Mouse (Mus musculus) megakaryocyte, embryonic 14.5 days (primary cell): ENCODE measurements around the gene Dchs2. TPM values are rescaled to one million over a fixed set of nuclear protein-coding genes. Genes with fewer than 3 reads are reported as not detected.

ENCODE experiments used
- H3K27me3 ChIP-seq: replicated peaks from 2 replicates; pipeline ENCODE3; 2012; ENCODE audit warnings: inconsistent platforms
- H3K36me3 ChIP-seq: replicated peaks from 2 replicates; pipeline ENCODE3; 2012; ENCODE audit warnings: low read length, inconsistent platforms, mixed read lengths
- H3K4me1 ChIP-seq: 2 replicates; pipeline ENCODE4 v1.6.1; 2012; ENCODE audit warnings: inconsistent platforms
- H3K4me3 ChIP-seq: replicated peaks from 2 replicates; pipeline ENCODE3; 2012; ENCODE audit warnings: moderate library complexity, mild to moderate bottlenecking, inconsistent platforms
- H3K9me3 ChIP-seq: 2 replicates; pipeline ENCODE4 v1.6.1; 2012; ENCODE audit warnings: inconsistent platforms
- FLI1 ChIP-seq: IDR thresholded peaks from 2 replicates; pipeline ENCODE4 v1.6.1; 2012; ENCODE audit warnings: low read length, inconsistent platforms, mixed read lengths
- GATA1 ChIP-seq: IDR thresholded peaks from 3 replicates; pipeline ENCODE4 v1.6.1; 2012; ENCODE audit warnings: mixed read lengths, low read length, inconsistent platforms, borderline replicate concordance
- polyA plus RNA-seq: library from polyadenylated mRNA; stranded (reverse); fragments of >175 nt; gene quantifications from 2 replicates; pipeline ENCODE4 v1.2.3, GENCODE M21; 2012; ENCODE audit warnings: low replicate concordance; ENCODE audit not compliant: insufficient read depth

Gene Dchs2
- polyA plus RNA-seq, 1 experiment, result not detected

- Histone ChIP-seq H3K36me3 (no peaks in the 10 kb centered on the region), H3K4me1 (no peaks in the 10 kb centered on the region), H3K4me3 (no peak overlapping the region), H3K27me3 (peaks cover 2% of the 10 kb centered on the region), H3K9me3 (no peaks in the 10 kb centered on the region)
- no peak for TF ChIP-seq GATA1
- no peak for TF ChIP-seq FLI1
Observed at GRCm38 (mm10) chr3:83148055-83148447, 20.3 kb downstream of the Dchs2 start.

- no peaks in the 10 kb centered on the region for H3K9me3 ChIP-seq
- H3K4me1 ChIP-seq, result no peaks in the 10 kb centered on the region
- no peak for TF ChIP-seq FLI1
- no peak for TF ChIP-seq GATA1
- no peaks in the 10 kb centered on the region for H3K36me3 ChIP-seq
- H3K27me3 ChIP-seq, result peaks cover 2% of the 10 kb centered on the region
- H3K4me3 ChIP-seq, result no peak overlapping the region
Observed at GRCm38 (mm10) chr3:83148508-83148907, 20.8 kb downstream of the Dchs2 start.

- H3K27me3 ChIP-seq, result no peaks in the 10 kb centered on the region
- H3K4me3 ChIP-seq, result no peak overlapping the region
- H3K36me3 ChIP-seq, result no peaks in the 10 kb centered on the region
- H3K4me1 ChIP-seq, result no peaks in the 10 kb centered on the region
- TF ChIP-seq FLI1 (no peak), GATA1 (no peak)
- no peaks in the 10 kb centered on the region for H3K9me3 ChIP-seq
Observed at GRCm38 (mm10) chr3:83155600-83155999, 27.9 kb downstream of the Dchs2 start.

GRCm38 (mm10) chr3:83156165-83156564 lies 28.4 kb downstream of the Dchs2 start:
- no peaks in the 10 kb centered on the region for H3K36me3 ChIP-seq
- H3K4me1 ChIP-seq, result no peaks in the 10 kb centered on the region
- peak; percentile 33; the same call in 1 of the 3 replicates for TF ChIP-seq GATA1
- TF ChIP-seq FLI1, result no peak
- peak overlapping the region; percentile 40 for H3K4me3 ChIP-seq
- no peaks in the 10 kb centered on the region for H3K9me3 ChIP-seq
- no peaks in the 10 kb centered on the region for H3K27me3 ChIP-seq

GRCm38 (mm10) chr3:83161542-83162231 lies 33.9 kb downstream of the Dchs2 start:
- Histone ChIP-seq H3K36me3 (no peaks in the 10 kb centered on the region), H3K27me3 (no peaks in the 10 kb centered on the region), H3K4me3 (no peak overlapping the region), H3K9me3 (no peaks in the 10 kb centered on the region), H3K4me1 (no peaks in the 10 kb centered on the region)
- no peak for TF ChIP-seq GATA1
- TF ChIP-seq FLI1, result no peak

- no peak for TF ChIP-seq FLI1
- TF ChIP-seq GATA1, result no peak
- Histone ChIP-seq H3K4me3 (no peak overlapping the region), H3K27me3 (no peaks in the 10 kb centered on the region), H3K9me3 (peaks cover 5% of the 10 kb centered on the region; the same call in 1 of the 2 replicates), H3K36me3 (no peaks in the 10 kb centered on the region), H3K4me1 (no peaks in the 10 kb centered on the region)
Observed at GRCm38 (mm10) chr3:83163676-83164075, 35.9 kb downstream of the Dchs2 start.

GRCm38 (mm10) chr3:83185527-83185926 lies 57.8 kb downstream of the Dchs2 start:
- no peak overlapping the region for H3K4me3 ChIP-seq

GRCm38 (mm10) chr3:83191271-83191670 lies 63.5 kb downstream of the Dchs2 start:
- Histone ChIP-seq H3K9me3 (no peaks in the 10 kb centered on the region), H3K4me3 (no peak overlapping the region), H3K27me3 (no peaks in the 10 kb centered on the region), H3K4me1 (no peaks in the 10 kb centered on the region), H3K36me3 (no peaks in the 10 kb centered on the region)
- no peak for TF ChIP-seq GATA1

More at GRCm38 (mm10) chr3:83185527-83185926, 57.8 kb downstream of the Dchs2 start:
- 0 out of 2 replicates have a peak, but pooled peaks cover 5% of the 10 kb centered on the region for H3K9me3 ChIP-seq
- H3K36me3 ChIP-seq, result no peaks in the 10 kb centered on the region
- TF ChIP-seq GATA1 (no peak), FLI1 (no peak)
- no peaks in the 10 kb centered on the region for H3K4me1 ChIP-seq
- H3K27me3 ChIP-seq, result no peaks in the 10 kb centered on the region

GRCm38 (mm10) chr3:83192401-83192800 lies 64.7 kb downstream of the Dchs2 start:
- Histone ChIP-seq H3K9me3 (no peaks in the 10 kb centered on the region), H3K27me3 (no peaks in the 10 kb centered on the region), H3K36me3 (no peaks in the 10 kb centered on the region), H3K4me1 (no peaks in the 10 kb centered on the region), H3K4me3 (no peak overlapping the region)
- TF ChIP-seq GATA1 (no peak), FLI1 (no peak)

GRCm38 (mm10) chr3:83194911-83195310 lies 67.2 kb downstream of the Dchs2 start:
- Histone ChIP-seq H3K9me3 (no peaks in the 10 kb centered on the region), H3K4me3 (no peak overlapping the region), H3K36me3 (no peaks in the 10 kb centered on the region), H3K27me3 (no peaks in the 10 kb centered on the region), H3K4me1 (no peaks in the 10 kb centered on the region)
- TF ChIP-seq FLI1 (no peak), GATA1 (no peak)
